Mouse (Mus musculus): ENCODE measurements around the gene Tdrd1.

Gene Tdrd1

DNA sequence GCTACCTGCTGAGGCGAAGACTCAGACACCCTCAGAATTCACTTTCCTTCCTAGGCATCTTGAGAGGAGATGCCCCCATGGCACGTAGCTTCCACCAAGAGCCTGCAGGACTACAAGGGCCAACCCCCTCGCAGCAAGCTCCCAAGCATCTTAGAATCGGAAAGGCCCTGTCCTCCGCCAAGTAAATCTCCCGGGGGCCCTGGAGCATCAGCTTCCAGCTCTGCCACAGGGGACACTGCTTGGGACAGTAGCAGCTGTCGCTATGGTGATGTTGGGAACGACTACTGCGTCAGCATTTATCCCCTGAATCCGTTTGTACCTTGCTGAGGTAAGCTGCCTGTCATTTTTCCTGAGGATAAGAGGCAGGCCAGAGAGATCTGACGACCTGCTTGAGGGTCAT lies 84.6 kb downstream of the Tdrd1 start:
- DNase-seq (ENCODE audit: low spot score in 2 of 2), result no peak

DNA sequence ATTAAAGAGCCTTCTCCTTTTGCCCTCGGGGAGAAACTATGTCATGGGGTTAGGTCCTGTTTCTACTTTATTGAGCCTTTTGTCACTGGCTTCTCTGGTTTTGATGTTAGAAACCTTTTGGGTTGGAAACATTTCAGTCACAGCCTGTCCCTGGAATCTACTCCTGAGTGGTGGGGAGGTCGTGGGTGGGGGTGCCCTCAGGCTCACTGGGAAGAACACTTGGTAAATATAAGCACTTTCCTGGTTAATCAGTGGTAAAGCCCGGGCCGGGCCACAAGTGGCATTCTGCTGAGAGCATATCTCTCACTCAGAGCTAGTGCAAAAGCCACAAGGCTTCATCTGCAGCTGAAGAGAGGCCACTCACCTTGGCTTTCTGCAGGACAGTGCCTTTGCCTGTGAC lies 87.8 kb downstream of the Tdrd1 start:
- DNase-seq (ENCODE audit: low spot score in 2 of 2), result no peak

GRCm38 (mm10) chr19:56914658-56915057 lies 88.6 kb downstream of the Tdrd1 start:
- DNase-seq (ENCODE audit: low spot score in 2 of 2), result no peak

DNA sequence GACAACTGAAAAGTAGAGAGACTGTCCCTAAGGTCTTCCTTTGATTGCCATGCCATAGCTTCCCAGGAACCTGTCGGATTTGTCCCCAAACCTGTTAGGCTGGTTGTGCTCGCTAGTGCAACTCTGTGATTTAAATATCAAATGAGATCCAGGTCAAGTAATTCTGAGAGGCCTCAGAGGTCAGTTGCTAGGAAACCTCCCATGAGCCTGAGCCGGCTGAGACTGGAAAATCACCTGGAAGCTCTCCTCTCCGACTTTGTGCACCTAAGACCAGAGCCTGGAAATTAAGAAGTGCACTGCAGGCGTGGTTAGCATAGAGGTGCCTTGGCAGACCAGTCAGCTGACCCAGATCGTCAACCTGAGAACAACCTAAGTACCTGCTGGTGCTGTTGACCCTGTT lies 89.1 kb downstream of the Tdrd1 start:
- DNase-seq (ENCODE audit: low spot score in 2 of 2), result no peak

Measured in frontal cortex, postnatal 10 days (tissue).